ENCODE assay signal across 8 mouse cellular contexts in genomic region chr1:120093482-120094134, GRCm38 (mm10). TPM values are rescaled to one million over a fixed set of nuclear protein-coding genes. Genes with fewer than 3 reads are reported as not detected.
DNase-seq lines count a peak whose midpoint lies in the region; ATAC-seq and TF ChIP-seq lines count a peak whose summit lies in the region.
"Not testable (repeated sequence)": the region's sequence is repeated elsewhere in the genome, so short reads cannot be mapped to it uniquely, and the experiment has no call there.

No protein-coding gene starts in this region.

- H3K4me1 ChIP-seq in ES-E14 (ENCODE audit: control insufficient read depth in 2 of 2, insufficient read depth in 2 of 2, low read length in 2 of 2, poor library complexity in 1 of 2) = peaks cover 4 to 15% of the 10 kb centered on the region in 2 experiments
- not testable (repeated sequence) for H3K4me1 ChIP-seq in forebrain, embryonic 13.5 days; lung, embryonic 15.5 days

- intact Hi-C loops in heart, postnatal 25 days (cut with DNase I) = loop anchor here (1.0 to 10.0 kb wide), 2 partner anchors 60 to 269 kb away; no protein-coding TSS in a partner anchor

- peak; percentile 76 for ATAC-seq in forebrain, embryonic 13.5 days
- ATAC-seq in lung, embryonic 15.5 days (ENCODE audit: borderline replicate concordance, extremely low read depth, low FRiP score, low TSS enrichment) = peak; percentile 45; the same call in 1 of the 2 replicates

- H3K27ac ChIP-seq in ES-E14 (ENCODE audit: insufficient read depth, low read depth, low read length, poor library complexity, severe bottlenecking); forebrain, embryonic 13.5 days; lung, embryonic 15.5 days: not testable (repeated sequence)

- peak; percentile 76 for DNase-seq in ES-E14 (ENCODE audit: low read depth, low spot score)
- peak; percentile 67 for DNase-seq in c-Kit-positive CD71-positive TER-119-positive erythroid progenitor cells, embryonic 14.5 days (ENCODE audit: low spot score)
- peak; percentile 45 for DNase-seq in heart, postnatal 25 days (ENCODE audit: low spot score)
- peak; percentile 79 for DNase-seq in layer of hippocampus, adult 9-10 months (ENCODE audit: low spot score)
- peak; percentile 56 for DNase-seq in retina, adult 2 months (ENCODE audit: low read depth, low spot score)
- peak; percentile 81 for DNase-seq in thymus, postnatal 14 days

- H3K27me3 ChIP-seq in forebrain, embryonic 13.5 days; lung, embryonic 15.5 days: not testable (repeated sequence)

- in situ Hi-C loops in ES-E14 (cut with MboI; ENCODE audit: low sequenced_read_pairs in 2 of 2, unreplicated experiment in 2 of 2) = not testable (repeated sequence)

- H3K9ac ChIP-seq in ES-E14 (ENCODE audit: insufficient read depth, low read depth, low read length, poor library complexity, severe bottlenecking); forebrain, embryonic 13.5 days; lung, embryonic 15.5 days: not testable (repeated sequence)

- H3K36me3 ChIP-seq in ES-E14 (ENCODE audit: control insufficient read depth, insufficient read depth, low read length, poor library complexity, severe bottlenecking); forebrain, embryonic 13.5 days (ENCODE audit: poor library complexity, severe bottlenecking); lung, embryonic 15.5 days: not testable (repeated sequence)

- not testable (repeated sequence) for H3K4me3 ChIP-seq in ES-E14 (ENCODE audit: insufficient read depth in 1 of 2, low read depth in 1 of 2, low read length in 2 of 2, poor library complexity in 1 of 2, severe bottlenecking in 1 of 2); forebrain, embryonic 13.5 days; lung, embryonic 15.5 days

- WGBS in forebrain, embryonic 13.5 days = 55% methylated on average over 11 of the region's 14 CpGs
- 55% methylated on average over 12 of the region's 14 CpGs for WGBS in lung, embryonic 15.5 days

- H3K9me3 ChIP-seq in ES-E14 (ENCODE audit: control insufficient read depth, insufficient read depth, low read depth, low read length); forebrain, embryonic 13.5 days (replicated peaks); lung, embryonic 15.5 days: not testable (repeated sequence)

- not testable (repeated sequence) for H3K4me2 ChIP-seq in forebrain, embryonic 13.5 days; lung, embryonic 15.5 days

TF ChIP-seq in ES-E14, 5 proteins besides CTCF, POLR2A, EP300 and RAD21:
- TF ChIP-seq ZC3H11A (IDR thresholded peaks at IDR 0.05; ENCODE audit: borderline replicate concordance, low read depth, low read length) = peak; percentile 78; the same call in 1 of the 2 replicates

RNA-seq across cellular contexts. Expression of gene Tmem37, which starts 19.7 kb away (rescaled TPM):
- 15.1 and 26.7 TPM in 2 replicates for total RNA-seq in ES-E14 (2012; rRNA removed)
- polyA plus RNA-seq in forebrain, embryonic 13.5 days (2015; fragmentation: Nextera tagmentation; extraction: Ambion mirVana) = 4.0 and 4.3 TPM in 2 replicates
- total RNA-seq in heart, postnatal 25 days (2021) = 1 to 10 TPM; 5.1 to 6.9 TPM
- 9.0 and 9.1 TPM in 2 replicates for polyA plus RNA-seq in lung, embryonic 15.5 days (2015; fragmentation: Nextera tagmentation; extraction: Ambion mirVana)

RNA-seq across cellular contexts. Expression of gene Dbi, which starts 27.3 kb away (rescaled TPM):
- total RNA-seq in ES-E14 (2012; rRNA removed) = 210 and 259 TPM in 2 replicates
- polyA plus RNA-seq in forebrain, embryonic 13.5 days (2015; fragmentation: Nextera tagmentation; extraction: Ambion mirVana) = 1,225 and 1,613 TPM in 2 replicates
- total RNA-seq in heart, postnatal 25 days (2021) = 100 to 1,000 TPM; 246 to 290 TPM
- polyA plus RNA-seq in lung, embryonic 15.5 days (2015; fragmentation: Nextera tagmentation; extraction: Ambion mirVana) = 442 and 452 TPM in 2 replicates

RNA-seq across cellular contexts. Expression of gene 3110009E18Rik, which starts 27.4 kb away (rescaled TPM):
- total RNA-seq in ES-E14 (2012; rRNA removed) = 5.3 and 8.3 TPM in 2 replicates
- polyA plus RNA-seq in forebrain, embryonic 13.5 days (2015; fragmentation: Nextera tagmentation; extraction: Ambion mirVana) = 24.8 and 29.7 TPM in 2 replicates
- total RNA-seq in heart, postnatal 25 days (2021) = 1 to 10 TPM; 4.1 to 4.7 TPM
- polyA plus RNA-seq in lung, embryonic 15.5 days (2015; fragmentation: Nextera tagmentation; extraction: Ambion mirVana) = 14.4 and 14.7 TPM in 2 replicates
